10 mouse cellular contexts compared by ENCODE assay signal in the genomic region with DNA sequence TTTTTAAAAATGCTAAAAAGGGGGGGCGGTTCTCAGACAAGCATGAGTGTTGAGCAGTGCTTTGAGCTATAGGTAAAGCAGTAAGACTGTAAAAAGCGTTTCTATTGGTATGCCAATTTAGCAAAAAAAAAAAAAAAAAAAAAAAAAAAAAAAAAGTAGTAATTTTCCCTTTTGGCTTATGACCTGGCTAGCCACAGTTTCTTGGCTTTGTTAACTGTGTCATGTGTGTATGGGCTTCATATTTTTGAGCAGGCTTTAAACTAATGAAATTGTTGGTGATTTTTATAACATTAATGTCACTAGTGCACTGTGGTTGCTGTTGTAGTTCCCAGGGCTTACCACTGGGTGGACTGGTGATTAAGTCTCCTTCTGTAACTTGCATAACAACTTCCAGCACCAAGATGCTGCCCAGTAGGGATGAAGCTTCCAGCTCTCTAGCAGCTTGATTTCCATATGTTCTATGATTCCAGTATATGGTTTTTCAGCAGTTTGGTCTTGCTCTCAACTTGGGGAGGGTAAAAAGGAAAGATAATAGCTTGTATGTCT.
A peak's percentile ranks its signal among the peaks of the same experiment; 100 is the strongest.
DNase-seq lines count a peak whose midpoint lies in the region; ATAC-seq lines count a peak whose summit lies in the region.
"Had no signal": no experiment of that assay in that cellular context is flagged by ENCODE, and none has a peak within 500 bp of the region (broad histone marks: within the 10 kb centered on the region; RNA-seq: fewer than 3 reads in every experiment).

No protein-coding gene starts in this region.

- no peak for ATAC-seq in kidney, embryonic 14.5 days (ENCODE audit: low FRiP score, low TSS enrichment)

- H3K36me3 ChIP-seq in kidney, embryonic 14.5 days (ENCODE audit: control insufficient read depth, insufficient read depth, low read length), result no peaks in the 10 kb centered on the region

- DNase-seq in kidney, adult 9 months, result peak; percentile 9
- peak; percentile 61 for DNase-seq in 3T3-L1 (ENCODE audit: low read depth, low spot score)
- peak; percentile 6 for DNase-seq in CD4-positive helper T cell, adult 2 months (ENCODE audit: low read depth, low spot score)
- peak; percentile 4 for DNase-seq in c-Kit-positive CD71-positive TER-119-negative erythroid progenitor cells, embryonic 14.5 days (ENCODE audit: low read depth)
- DNase-seq in gastrocnemius, adult 8-10 months (ENCODE audit: low spot score in 2 of 2), result no peak
- no peak for DNase-seq in testis, postnatal 14 days (ENCODE audit: low spot score)
- DNase-seq in left cerebral cortex, postnatal 14 days (ENCODE audit: low spot score in 2 of 2), result no peak
- DNase-seq: heart, adult 18-20 months; spleen, adult 18-20 months had no signal

- no peaks in the 10 kb centered on the region for H3K9me3 ChIP-seq in kidney, embryonic 14.5 days (ENCODE audit: control insufficient read depth, low read length)

- intact Hi-C loops in left cerebral cortex, postnatal 14 days (cut with DNase I), result no loop called here

- no peak overlapping the region for H3K27ac ChIP-seq in kidney, embryonic 14.5 days (ENCODE audit: low read depth, low read length)

- no peaks in the 10 kb centered on the region for H3K4me1 ChIP-seq in kidney, embryonic 14.5 days (ENCODE audit: control insufficient read depth, insufficient read depth, low read length)

- WGBS in kidney, embryonic 14.5 days, result 72% methylated on average over 2 of the region's 2 CpGs

- H3K4me3 ChIP-seq in kidney, embryonic 14.5 days (ENCODE audit: low read length), result no peak overlapping the region

- H3K9ac ChIP-seq in kidney, embryonic 14.5 days (ENCODE audit: low read depth, low read length), result no peak overlapping the region

- H3K27me3 ChIP-seq in kidney, embryonic 14.5 days (ENCODE audit: control insufficient read depth, insufficient read depth, low read length), result no peaks in the 10 kb centered on the region

- H3K4me2 ChIP-seq in kidney, embryonic 14.5 days (replicated peaks; ENCODE audit: low read depth, low read length), result no peak overlapping the region

Comparison
In these comparisons a context has a peak if more than half of its experiments do, and no peak if none do; other contexts are left out.
1. DNase-seq: peak in kidney, adult 9 months (single experiment), 3T3-L1 (single experiment), CD4-positive helper T cell, adult 2 months (single experiment) and c-Kit-positive CD71-positive TER-119-negative erythroid progenitor cells, embryonic 14.5 days (single experiment); none in gastrocnemius, adult 8-10 months (0 of 2), testis, postnatal 14 days (single experiment) and left cerebral cortex, postnatal 14 days (0 of 2).